Mouse (Mus musculus): ENCODE measurements around the gene Iqcf3.

DNA sequence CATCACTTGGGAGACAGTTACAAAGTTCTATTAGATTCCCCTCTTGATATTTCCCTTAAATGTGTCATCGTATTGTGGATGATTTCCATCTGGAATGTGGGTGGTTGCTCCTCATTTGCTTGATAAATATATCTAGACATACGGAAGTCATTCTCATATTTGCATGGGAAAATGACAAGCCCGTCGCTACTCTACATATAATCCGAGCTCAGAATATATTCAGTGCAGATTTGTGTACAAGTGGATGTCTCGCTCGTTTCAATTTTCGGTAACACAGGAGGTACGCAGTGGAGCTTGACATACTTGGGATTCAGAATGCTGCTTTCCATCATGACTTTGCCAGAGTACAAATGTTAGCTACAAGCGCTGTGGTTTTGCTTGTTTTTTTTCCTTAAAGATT is 52.1 kb downstream of the Iqcf3 start:
- no peak for TF ChIP-seq POLR2A (IDR thresholded peaks at IDR 0.05; ENCODE audit: low read depth, low read length)
- TF ChIP-seq CTCF (IDR thresholded peaks at IDR 0.05; ENCODE audit: borderline replicate concordance, insufficient read depth, low read length): no peak

Data from embryonic fibroblast, embryonic 13.5 days (primary cell).